Mouse (Mus musculus) adrenal gland, postnatal 14 days (tissue): ENCODE results near the gene Crybb2. TPM values are rescaled to one million over a fixed set of nuclear protein-coding genes. Genes with fewer than 3 reads are reported as not detected.
A peak's percentile ranks its signal among the peaks of the same experiment; 100 is the strongest.

Experiments
- DNase-seq: peaks from one replicate; pipeline ENCODE4 v3.0.0; 2021; ENCODE audit warnings: mixed read lengths
- total RNA-seq: library from RNA; stranded (reverse); gene quantifications from 2 replicates; pipeline ENCODE4 v1.2.3, GENCODE M21; 2021

The Crybb2 gene
- total RNA-seq, 1 experiment from 2014 or later = not detected

DNA sequence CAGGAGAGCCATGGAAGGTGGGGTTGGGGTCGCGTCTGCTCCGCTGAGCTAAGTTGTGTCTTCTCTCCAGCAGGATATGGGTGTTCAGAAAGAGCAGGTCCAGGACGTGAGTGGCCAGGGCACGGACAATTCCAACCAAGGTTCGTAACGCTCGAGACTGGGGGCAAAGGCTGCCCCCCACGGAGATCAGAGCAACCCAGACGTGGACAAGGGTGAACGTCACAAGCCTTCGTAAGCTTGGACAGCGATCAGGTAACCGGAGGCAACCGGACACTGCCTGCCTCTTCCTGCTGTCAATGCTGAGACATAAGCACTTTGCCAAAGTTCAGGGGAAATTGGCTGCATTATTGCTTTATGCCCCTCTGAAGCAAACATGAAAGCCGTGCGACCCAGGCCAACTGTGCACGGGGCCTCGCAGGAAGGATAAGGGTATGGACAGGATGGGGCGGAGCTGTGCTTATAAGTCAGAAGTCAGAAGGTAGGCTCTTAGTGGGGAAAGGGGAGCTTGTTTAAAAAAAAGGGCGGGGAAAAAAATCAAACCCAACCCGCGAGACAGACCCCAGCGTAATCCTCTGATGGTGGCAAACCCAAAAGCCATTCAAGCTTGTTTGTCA, 20.3 kb upstream of the Crybb2 start:
- no peak for DNase-seq

DNA sequence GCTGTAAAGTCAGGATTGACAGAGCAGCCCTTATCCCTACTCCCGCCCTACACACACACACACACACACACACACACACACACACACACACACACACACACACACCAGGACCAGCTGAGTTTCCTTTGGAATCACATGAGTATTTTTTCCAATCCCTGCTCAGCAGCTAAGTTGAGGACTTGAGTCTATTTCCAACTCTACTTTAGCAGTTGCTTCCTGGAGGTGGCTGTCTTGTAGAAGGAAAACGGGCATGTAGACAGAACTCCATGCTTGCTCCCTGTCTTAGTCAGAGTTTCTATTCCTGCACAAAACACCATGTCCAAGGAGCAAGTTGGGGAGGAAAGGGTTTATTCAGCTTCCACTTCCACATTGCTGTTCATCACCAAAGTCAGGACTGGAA, 17.5 kb upstream of the Crybb2 start:
- no peak for DNase-seq

DNA sequence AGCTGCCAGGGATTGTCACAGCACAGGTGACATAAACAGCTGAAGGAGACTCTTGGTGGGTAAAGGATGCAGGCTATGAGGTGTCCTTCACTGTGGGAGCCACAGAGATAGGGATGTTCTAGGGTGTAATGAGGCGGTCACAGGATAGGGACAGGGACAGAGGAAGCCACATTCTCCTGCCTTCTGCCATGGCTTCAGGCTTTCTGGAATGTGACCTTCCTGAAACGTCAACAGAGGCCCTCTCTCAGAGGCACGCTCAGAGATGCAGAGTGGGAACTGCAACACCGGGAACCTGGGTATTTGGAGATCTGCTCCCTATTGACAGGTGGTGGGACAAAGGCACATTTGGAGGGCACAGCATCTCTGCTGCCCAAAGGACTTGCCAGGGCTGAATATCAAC, 17.1 kb upstream of the Crybb2 start:
- DNase-seq = no peak

DNA sequence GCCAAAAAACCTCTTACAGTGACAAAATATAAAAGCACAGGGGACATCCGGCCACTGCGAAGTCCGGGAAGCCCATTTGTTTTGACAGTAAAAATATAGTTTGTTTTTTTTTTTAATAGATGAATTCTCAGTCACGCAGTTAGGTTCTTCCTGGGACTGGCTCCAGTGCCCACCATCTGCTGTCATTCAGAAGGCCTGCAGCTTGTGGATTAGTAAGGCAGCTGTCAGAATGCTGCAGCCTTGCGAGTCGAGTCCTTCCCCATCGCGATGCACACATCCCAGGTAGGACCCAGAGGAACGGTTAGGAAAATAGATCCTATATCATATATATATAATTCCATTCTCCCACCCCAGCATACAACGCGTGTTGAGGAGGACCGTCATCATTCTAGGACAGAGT, 16.5 kb upstream of the Crybb2 start:
- DNase-seq = no peak

DNA sequence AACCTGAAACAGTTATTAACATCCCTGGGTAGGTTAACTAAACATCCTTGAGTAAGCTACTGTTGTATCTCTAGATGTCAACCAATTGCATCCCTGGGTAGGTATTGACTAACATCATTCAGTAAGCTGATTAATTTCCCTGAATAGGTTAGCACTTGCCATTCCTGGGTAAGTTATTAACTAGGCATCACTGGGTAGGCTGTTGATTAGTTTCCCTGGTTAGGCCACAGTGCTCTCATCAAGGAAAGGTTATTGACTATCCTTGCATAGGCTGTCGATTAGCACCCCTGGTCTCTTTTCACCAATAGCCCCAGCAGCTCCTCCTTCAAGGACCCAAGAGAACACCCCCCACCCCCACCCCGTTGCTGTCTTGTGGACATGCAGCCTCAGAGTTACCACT, 16.0 kb upstream of the Crybb2 start:
- no peak for DNase-seq

DNA sequence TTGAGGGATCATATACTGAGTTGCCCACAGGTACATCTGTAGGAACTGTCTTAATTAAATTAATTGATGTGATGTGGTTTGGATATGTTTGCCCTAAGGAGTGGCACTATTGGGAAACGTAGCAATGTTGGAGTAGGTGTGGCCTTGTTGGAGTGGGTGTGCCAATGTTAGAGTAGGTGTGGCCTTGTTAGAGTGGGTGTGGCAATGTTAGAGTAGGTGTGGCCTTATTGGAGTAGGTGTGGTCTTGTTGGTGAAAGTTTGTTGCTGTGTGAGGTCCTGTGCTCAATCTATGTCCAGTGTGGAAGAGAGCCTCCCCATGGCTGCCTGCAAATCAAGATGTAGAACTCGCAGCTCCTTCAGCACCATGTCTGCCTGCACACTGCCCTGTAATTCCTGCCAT, 14.4 kb upstream of the Crybb2 start:
- peak; percentile 1 for DNase-seq

DNA sequence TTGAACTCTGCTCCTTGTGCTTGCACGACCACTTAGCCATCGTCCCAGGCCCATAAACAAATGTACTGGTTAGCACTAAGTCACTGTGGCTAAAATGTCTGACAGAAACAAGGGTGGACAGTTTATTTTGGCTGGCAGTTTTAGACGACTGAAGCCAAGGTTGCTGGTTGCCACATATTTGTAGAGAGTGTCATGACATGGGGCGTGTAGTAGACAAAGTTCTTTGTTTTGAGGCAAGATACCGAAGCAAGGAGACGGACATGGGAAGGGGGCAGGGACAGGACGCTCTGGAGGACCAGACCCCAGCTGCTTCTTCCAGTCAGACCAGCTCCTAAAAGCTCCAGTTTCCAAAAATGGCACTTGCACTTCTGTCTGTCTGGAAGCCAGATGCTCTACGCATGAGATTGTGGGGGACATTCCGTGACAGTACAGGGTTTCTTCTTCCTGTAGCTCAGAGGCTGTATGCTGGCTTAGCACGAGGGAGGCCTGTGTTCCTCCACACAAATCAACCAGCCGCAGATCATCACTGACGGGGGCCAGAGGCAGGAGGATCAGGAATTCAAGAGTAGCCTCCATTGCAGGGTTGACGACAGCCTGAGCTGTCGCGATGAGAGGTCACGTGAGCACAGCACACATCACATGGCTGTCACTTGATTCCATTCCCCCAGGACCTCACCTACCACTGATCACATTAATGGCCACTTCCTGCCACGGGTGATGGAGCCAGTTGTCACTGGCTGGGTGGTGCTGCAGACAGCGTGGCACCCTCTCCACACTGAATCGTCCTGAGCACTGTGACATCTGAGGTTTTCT, 12.6 kb upstream of the Crybb2 start:
- DNase-seq = peak; percentile 10

DNA sequence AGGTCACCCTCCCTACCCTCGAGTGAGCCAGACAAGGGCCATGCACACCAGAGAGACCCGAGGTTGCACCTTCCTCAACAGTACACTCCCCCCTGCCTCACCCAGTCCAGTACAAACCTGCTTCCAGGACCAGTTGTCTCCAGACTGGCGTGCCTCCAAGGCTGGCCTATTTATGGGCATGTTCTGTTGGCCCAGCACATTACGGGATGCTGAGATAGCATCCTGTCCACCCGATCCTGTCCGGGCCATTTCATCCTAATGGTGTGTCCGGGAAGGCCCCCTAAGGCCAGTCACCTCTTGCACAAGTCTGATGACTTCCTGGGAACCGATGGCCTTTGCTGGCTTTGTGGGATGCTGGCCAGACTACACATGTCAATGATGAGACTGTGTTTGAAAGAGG, 11.5 kb upstream of the Crybb2 start, which contains the start of gene Crybb3:
Gene Crybb3 (minus strand): TSS at position 146 of the 400 bp plus-strand sequence.
- DNase-seq = peak; percentile 57

DNA sequence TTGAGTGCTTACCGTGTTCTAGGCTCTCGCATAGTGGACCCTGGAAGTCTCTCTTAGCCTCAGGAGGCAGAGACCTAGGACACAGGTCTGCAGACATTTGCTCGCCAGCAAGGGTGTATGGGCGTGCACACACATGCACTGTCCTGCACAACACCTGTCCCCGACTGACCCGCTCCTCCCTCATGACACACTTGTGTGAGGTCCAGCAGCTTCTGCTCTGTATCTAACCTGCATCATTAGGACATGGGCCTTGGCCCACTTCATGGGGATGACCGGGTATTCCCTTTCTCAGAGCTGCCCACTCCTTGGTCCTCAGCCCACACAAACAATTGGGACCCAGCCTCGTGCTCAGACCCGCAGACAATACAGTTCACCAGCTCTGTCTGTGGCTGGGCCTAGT, 11.1 kb upstream of the Crybb2 start:
- DNase-seq = peak; percentile 2

DNA sequence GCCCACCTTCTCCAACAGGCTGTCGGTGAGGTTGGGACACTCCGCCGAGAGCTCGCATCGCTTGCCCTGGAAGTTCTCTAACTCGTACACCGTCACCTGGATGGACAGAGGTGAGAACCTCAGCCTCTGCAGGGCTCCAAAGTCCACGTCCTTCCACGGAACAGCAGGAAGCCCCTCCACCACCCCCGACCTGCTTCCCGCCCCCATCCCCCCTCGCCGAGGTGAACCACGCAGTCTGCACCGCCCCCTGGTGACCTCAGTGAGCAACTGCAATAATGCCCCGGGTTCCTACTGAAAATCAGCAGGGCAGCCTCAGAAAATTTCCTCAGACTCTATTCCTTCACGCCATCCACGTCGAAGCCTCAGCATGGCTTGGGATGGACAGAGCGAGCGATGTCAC, 9.9 kb upstream of the Crybb2 start:
- peak; percentile 65 for DNase-seq

DNA sequence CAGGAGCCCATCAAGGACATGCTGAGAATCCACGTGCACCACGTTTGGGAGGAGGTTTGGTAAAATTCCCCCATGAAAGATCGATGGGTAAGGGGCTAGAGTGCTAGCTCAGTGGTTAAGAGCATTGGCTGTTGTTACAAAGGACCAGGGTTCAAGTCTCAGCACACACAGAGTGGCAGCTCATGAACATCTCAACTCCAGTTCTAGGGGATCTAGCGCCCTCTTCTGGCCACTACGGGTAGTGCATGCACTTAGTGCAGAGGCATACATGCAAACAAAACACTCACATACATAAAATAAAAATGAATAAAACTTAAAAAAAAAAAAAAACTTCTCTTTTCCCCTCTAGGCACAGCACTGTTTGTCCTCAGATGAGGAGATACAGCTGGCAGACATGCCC, 8.8 kb upstream of the Crybb2 start:
- DNase-seq = no peak

DNA sequence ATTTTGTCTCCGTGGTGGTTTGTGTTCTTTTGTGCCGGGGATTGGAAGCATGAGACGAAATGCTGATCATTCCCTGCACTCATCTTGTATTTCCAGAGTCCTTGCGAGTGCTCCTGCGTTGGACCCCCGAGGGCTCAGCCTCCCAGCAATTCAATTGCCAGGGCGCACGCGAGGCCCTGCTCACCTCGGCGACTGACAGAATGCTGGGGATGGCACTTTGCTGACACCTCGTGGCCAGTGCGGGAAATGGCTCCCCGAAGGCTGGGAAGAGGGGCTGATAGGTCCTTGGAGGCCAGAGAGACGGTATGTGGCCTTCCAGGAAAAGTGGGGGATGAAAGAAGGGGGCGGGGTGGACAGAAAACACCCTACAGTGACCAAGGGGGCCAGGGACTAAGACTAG, 15.6 kb downstream of the Crybb2 start:
- peak; percentile 87 for DNase-seq

DNA sequence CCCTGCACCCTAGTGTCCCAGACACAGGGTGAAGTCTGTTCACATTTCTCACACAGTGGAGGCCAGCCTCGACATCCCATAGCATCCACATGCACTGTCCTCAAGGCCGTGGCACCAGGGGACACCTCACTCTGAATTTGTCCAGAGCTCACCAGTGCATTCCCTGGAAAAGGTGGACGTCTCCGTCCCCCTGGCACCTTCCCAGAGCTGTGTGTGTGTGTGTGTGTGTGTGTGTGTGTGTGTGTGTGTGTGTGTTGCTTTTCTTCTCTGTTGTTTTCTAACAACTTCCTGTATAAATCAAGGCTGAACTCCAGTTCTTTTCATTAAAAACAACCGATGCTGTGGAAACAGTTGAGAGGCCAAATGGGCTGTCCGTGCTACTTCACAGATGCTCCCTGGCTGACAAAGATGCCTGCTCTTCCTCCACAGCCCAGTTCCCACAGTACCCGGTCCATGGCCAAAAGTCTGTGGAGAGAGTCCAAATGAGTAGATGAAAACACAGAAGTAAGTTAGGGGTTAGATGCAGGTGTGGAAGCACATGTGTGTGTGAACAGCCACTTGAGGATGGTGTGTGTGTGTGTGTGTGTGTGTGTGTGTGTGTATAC, 19.2 kb downstream of the Crybb2 start:
- no peak for DNase-seq

DNA sequence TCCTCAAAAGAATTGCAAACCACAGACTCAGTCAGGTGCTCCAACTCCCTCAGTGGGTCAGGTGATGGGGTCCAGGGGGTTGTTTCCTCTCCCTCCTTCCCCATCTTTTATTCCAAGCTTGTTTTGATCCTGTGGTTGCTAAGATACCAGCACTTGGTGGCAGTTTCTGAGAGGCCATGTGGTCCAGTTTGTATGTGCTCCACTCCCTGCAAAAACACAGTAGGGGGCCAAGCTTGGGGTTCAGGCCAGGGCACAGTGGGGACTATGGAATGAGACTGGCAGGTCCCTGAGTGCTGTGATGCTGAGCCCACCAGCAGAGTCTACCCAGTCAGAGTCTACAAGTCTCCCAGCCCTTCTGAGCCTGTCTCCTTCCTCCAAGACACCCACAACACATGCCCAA, 20.0 kb downstream of the Crybb2 start:
- no peak for DNase-seq

DNA sequence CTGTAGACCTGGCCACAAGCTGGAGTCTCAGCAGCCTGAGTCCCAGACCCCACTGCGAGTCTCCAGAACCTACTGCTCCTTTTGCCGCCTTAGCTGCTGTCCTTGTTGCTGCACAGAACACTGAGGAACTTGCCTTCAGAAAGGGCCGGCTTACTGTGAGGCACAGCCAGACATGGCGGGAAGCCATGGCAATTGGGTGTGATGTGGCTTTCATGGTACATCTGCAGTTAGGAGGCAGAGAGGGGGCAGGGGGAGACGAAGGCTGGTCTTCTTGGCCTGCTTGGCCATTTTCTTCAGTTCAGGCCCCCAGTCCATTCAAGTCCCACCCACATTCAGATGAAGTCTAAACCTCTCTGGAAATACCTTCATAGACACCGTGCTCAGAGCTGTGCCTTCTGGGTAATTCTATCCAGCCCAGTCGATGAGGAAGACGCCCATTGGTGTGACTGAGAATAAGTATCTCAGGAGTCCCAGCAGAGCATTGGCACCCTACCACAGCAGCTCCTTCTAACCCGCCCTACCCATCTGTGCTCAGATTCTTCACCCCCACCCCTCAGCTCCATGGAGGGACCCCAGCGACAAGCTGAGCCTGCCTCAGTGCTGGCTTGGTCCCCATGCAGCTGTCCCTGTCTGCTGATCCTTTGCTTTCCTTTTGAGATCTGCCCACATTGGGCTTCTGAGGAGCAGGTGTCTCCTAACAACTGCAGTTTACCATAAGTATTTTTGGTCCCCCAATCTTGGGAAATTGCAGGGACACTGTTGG, 24.2 kb downstream of the Crybb2 start:
- no peak for DNase-seq

DNA sequence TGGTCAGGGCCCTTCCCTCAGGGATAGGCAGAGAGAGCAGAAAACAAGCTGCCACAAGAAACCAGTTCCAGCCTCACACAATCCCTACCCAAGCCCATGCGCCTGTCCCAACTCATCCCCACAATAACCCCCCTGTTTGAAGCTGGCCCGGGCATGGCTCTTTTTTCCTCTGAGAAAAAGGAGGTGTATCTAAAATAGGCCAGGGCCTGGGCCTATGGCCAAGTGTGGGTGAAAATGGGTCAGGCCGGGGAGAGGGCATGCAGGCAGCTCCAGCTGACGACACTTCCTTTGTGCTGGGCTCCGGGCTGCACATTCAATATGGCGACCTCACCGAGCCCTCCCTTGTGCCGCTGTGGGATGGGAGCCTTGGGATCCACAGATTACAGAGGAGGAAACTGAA, 26.4 kb downstream of the Crybb2 start:
- peak; percentile 75 for DNase-seq

DNA sequence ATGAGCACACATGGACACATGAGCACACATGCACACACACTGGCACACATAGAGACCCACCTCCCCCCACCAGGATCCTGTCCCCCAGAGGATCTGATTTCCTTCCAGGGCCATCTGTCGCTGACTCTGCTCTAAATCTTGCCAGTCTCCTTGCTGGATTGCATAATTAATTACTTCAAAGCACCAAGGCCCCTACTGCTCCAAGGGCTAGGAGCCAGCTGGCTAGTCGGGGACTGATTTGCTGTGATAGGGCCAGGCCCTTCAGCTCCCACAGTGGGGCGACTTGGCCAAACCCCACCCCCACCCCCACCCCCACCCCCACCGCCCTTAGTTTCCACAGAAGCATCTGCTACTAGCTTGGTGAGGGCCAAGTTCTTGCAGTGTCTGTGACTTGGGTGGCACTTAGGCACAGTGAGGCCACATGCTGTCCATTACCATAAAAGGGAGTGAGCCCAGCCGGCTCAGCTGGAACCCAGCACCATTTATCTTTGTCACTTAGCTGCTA, 28.3 kb downstream of the Crybb2 start:
- peak; percentile 84 for DNase-seq

DNA sequence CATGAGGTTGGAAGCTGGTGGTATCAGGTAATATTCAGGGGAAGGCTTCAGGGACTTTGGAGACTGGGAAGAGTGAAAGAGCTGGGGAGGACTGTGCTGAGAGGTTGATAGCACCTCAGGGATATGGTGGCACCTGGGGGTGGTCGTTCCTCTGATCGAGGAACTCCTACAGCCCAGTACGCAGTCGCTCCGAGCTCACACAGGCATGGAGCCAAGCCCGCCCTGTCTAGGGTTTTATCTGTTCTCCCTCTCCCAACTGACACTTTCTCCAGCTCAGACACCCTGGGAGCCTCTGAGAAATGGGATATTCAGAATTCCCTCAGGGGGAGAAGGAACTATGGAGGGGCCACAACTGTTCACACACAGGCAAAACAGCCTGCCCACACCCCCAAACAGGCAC, 29.1 kb downstream of the Crybb2 start:
- peak; percentile 27 for DNase-seq

DNA sequence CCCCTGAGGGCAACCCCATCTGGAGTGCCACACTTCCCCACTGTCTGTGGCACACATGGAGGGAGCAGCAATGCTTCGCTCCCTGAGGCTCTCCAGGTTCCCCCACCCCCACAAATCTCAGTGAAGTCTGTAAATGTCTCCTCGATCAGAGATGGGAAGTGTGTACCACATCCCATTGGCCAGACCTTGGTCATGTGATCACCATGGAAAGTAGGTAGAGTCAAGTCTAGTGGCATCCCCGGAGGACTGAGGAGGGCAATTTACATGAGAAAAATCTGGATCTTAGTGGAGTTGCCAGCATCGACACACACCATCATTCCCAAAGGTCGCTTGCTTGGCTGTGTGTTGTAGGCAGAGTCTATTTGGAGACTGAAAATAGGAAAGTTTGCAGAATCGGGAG, 31.3 kb downstream of the Crybb2 start:
- no peak for DNase-seq

DNA sequence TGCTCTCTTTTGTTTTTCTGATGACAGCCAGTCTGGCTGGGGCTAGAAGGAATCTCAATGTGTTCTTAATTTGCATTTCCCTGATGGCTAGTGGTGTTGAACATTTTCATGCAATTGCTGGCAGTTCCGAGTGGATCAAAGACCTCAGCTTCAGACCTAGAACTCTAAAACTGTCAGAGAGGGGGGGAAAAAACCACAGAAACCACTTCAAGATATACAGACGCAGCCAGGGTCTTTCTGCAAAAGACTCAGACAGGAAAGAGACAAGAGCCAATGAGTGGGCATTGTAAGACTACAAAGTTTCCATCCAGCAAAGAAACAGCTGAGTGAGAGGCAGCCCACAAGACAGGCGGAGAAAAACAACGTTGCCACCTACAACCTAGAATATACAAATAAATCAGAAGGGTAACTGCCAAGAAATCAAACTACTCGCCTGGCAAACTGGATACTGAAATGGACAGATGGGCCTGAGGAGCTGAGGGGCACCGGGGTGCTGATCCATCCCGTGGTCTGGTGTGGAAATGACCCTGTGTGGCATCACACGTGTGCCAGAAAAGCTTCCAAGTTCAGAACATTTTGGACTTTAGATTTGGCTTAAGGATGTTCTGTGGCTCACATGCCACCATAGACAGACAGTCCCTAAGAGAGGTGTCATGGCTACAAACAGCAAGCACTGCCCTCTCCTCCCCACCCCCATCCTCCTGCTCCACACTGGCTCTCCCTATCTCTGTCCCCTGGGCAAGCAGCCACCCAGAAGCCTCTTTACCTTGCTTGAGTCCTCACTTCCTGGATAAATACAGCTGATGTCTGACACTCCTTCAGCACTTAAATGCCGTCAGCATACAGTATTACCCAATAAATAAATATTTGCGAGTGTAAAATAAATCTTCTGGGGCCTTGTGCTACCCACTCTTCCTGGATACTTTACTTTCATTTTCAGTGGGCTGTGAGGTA, 34.5 kb downstream of the Crybb2 start:
- DNase-seq = no peak

DNA sequence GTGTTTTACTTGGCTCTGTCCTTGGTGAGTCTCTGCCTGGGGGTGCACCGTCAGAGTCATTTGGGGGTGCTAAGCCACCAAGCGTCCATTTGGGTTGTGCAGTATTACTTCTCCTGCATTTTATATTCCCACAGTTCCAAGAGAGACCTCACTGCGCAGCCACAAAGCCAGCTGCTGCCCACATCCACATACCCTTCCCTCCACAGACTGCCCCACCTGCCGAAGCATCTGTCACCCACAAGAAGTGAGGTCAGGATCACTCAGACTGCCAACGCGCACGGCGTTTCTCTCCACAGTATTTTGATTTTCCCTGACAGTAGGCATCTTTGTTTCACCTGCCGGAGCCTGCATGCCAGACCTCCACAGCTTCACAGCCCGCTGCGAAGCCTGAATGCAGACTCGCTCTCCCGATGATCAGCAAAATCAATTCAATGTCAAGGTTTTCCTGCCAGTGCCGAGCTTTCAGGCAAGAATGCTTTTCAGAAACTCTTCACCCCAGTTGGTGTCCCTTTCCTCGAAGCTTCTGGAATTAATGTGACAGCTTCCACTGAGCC, 38.6 kb downstream of the Crybb2 start:
- DNase-seq = no peak
